Mouse (Mus musculus): Measurements from ENCODE around the gene Stk24.

GRCm38 (mm10) chr14:121297103-121297502 lies 82.7 kb downstream of the Stk24 start:
- TF ChIP-seq CTCF (conservative IDR thresholded peaks at IDR 0.05; ENCODE audit: low read length), result no peak
- TF ChIP-seq NANOG (IDR thresholded peaks at IDR 0.05; ENCODE audit: borderline replicate concordance, low read length), result no peak
